Mouse (Mus musculus): ENCODE measurements around the gene Bcar3. TPM values are rescaled to one million over a fixed set of nuclear protein-coding genes. Genes with fewer than 3 reads are reported as not detected.

The Bcar3 gene
- polyA plus RNA-seq, 1 experiment from 2014 or later = 14.9 TPM

DNA sequence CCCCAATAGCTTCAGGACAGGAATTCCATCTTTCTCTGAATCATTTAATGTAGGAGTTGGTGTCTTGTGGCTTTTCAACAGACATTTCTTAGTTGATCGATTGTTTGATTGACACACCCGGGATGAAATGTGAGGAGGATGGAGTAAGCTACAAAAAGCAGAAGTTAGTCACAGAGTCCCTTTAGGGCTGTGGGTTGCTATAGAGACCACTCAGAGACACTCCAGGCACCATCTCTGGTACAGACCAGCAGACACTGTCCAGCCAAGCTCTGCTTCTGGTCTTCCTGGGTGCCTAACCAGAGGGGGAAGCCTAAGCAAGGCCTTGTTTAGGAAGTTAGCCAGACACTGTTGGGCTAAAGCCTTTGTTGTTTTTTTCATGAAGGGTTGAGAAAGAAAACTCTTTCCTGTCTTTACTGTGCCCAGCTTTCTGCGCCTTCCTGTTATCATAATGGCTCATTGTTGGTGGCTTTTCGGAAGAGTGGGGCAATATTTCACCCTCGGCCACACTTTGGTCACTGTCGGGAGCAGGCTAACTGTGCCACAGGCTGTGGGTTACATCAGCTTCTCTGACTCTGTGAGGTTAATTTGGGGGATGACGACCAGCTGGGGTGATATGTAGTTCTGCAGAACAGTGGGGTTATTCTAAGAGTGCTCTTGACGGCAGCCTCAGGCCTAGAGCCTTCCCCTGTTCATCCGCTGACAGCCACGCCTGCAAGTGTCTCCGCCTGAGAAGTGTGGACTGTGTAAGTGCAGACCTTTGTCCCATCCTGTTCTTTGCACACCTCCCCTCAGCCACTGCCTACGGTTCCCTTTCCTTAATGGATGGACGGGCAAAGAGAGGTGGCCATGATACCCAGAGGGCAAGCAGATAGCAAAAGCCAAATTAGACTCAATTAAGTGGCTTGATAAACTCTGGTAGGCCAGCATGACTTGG is 46.5 kb downstream of the Bcar3 start:
- H3K27me3 ChIP-seq (ENCODE audit: control insufficient read depth, insufficient read depth, low read length) = no peaks in the 10 kb centered on the region
- H3K4me3 ChIP-seq (ENCODE audit: low read depth, low read length) = no peak overlapping the region
- H3K9ac ChIP-seq (ENCODE audit: low read length) = no peak overlapping the region
- no peaks in the 10 kb centered on the region for H3K4me1 ChIP-seq (ENCODE audit: control insufficient read depth, insufficient read depth, low read length)
- H3K4me2 ChIP-seq (ENCODE audit: low read depth) = no peak overlapping the region
- no peaks in the 10 kb centered on the region for H3K9me3 ChIP-seq (ENCODE audit: control insufficient read depth, low read length)
- 71% methylated on average over 13 of the region's 13 CpGs for WGBS
- no peaks in the 10 kb centered on the region for H3K36me3 ChIP-seq (ENCODE audit: control insufficient read depth, insufficient read depth, low read length)
- ATAC-seq (ENCODE audit: insufficient read depth, low FRiP score, low TSS enrichment) = no peak
- no peak overlapping the region for H3K27ac ChIP-seq (ENCODE audit: low read depth, low read length)
- no peak for DNase-seq (ENCODE audit: low spot score)

- no peaks in the 10 kb centered on the region for H3K4me1 ChIP-seq (ENCODE audit: control insufficient read depth, insufficient read depth, low read length)
- no peaks in the 10 kb centered on the region for H3K36me3 ChIP-seq (ENCODE audit: control insufficient read depth, insufficient read depth, low read length)
- no peak overlapping the region for H3K27ac ChIP-seq (ENCODE audit: low read depth, low read length)
- no peak for ATAC-seq (ENCODE audit: insufficient read depth, low FRiP score, low TSS enrichment)
- H3K4me2 ChIP-seq (ENCODE audit: low read depth) = no peak overlapping the region
- DNase-seq (ENCODE audit: low spot score) = no peak
- 59% methylated on average over 9 of the region's 9 CpGs for WGBS
- H3K4me3 ChIP-seq (ENCODE audit: low read depth, low read length) = no peak overlapping the region
- no peak overlapping the region for H3K9ac ChIP-seq (ENCODE audit: low read length)
- no peaks in the 10 kb centered on the region for H3K27me3 ChIP-seq (ENCODE audit: control insufficient read depth, insufficient read depth, low read length)
- H3K9me3 ChIP-seq (ENCODE audit: control insufficient read depth, low read length) = no peaks in the 10 kb centered on the region
Observed at GRCm38 (mm10) chr3:122343437-122343853, 49.5 kb downstream of the Bcar3 start.

- Histone ChIP-seq H3K36me3 (ENCODE audit: control insufficient read depth, insufficient read depth, low read length) (no peaks in the 10 kb centered on the region), H3K4me2 (ENCODE audit: low read depth) (no peak overlapping the region), H3K27me3 (ENCODE audit: control insufficient read depth, insufficient read depth, low read length) (no peaks in the 10 kb centered on the region), H3K27ac (ENCODE audit: low read depth, low read length) (no peak overlapping the region), H3K4me1 (ENCODE audit: control insufficient read depth, insufficient read depth, low read length) (no peaks in the 10 kb centered on the region), H3K4me3 (ENCODE audit: low read depth, low read length) (no peak overlapping the region), H3K9me3 (ENCODE audit: control insufficient read depth, low read length) (no peaks in the 10 kb centered on the region), H3K9ac (ENCODE audit: low read length) (no peak overlapping the region)
- no peak for ATAC-seq (ENCODE audit: insufficient read depth, low FRiP score, low TSS enrichment)
- no peak for DNase-seq (ENCODE audit: low spot score)
- WGBS = 87% methylated on average over 5 of the region's 5 CpGs
Observed at GRCm38 (mm10) chr3:122344350-122344749, 50.4 kb downstream of the Bcar3 start.

GRCm38 (mm10) chr3:122345977-122346472 is 52.1 kb downstream of the Bcar3 start:
- no peaks in the 10 kb centered on the region for H3K36me3 ChIP-seq (ENCODE audit: control insufficient read depth, insufficient read depth, low read length)
- ATAC-seq (ENCODE audit: insufficient read depth, low FRiP score, low TSS enrichment) (no peak), DNase-seq (ENCODE audit: low spot score) (no peak)
- no peak overlapping the region for H3K4me3 ChIP-seq (ENCODE audit: low read depth, low read length)
- WGBS = 95% methylated on average over 1 of the region's 1 CpGs
- H3K4me1 ChIP-seq (ENCODE audit: control insufficient read depth, insufficient read depth, low read length) = no peaks in the 10 kb centered on the region
- no peak overlapping the region for H3K9ac ChIP-seq (ENCODE audit: low read length)
- no peaks in the 10 kb centered on the region for H3K9me3 ChIP-seq (ENCODE audit: control insufficient read depth, low read length)
- H3K4me2 ChIP-seq (ENCODE audit: low read depth) = no peak overlapping the region
- no peaks in the 10 kb centered on the region for H3K27me3 ChIP-seq (ENCODE audit: control insufficient read depth, insufficient read depth, low read length)
- no peak overlapping the region for H3K27ac ChIP-seq (ENCODE audit: low read depth, low read length)

DNA sequence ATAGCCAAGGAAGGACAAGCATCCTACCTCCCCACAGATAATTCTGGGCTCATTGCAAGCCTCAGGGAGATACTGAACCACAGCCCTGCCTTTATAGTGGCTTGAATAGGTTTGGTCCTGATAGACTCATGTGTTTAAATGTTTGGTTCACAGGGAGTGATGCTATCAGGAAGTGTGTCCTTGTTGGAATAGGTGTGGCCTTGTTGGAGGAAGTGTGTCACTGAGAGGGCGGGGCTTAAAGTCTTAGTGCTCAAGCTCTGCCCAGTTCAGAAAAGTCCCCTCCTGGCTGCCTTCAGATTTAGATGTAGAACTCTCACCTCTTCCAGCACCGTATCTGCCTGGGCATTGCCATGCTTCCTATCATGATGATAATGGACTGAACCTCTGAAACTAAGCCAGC is 52.7 kb downstream of the Bcar3 start:
- no peak for ATAC-seq (ENCODE audit: insufficient read depth, low FRiP score, low TSS enrichment)
- no peaks in the 10 kb centered on the region for H3K4me1 ChIP-seq (ENCODE audit: control insufficient read depth, insufficient read depth, low read length)
- no peak overlapping the region for H3K4me2 ChIP-seq (ENCODE audit: low read depth)
- no peaks in the 10 kb centered on the region for H3K27me3 ChIP-seq (ENCODE audit: control insufficient read depth, insufficient read depth, low read length)
- DNase-seq (ENCODE audit: low spot score) = no peak
- no peak overlapping the region for H3K27ac ChIP-seq (ENCODE audit: low read depth, low read length)
- no peak overlapping the region for H3K9ac ChIP-seq (ENCODE audit: low read length)
- H3K36me3 ChIP-seq (ENCODE audit: control insufficient read depth, insufficient read depth, low read length) = no peaks in the 10 kb centered on the region
- no peaks in the 10 kb centered on the region for H3K9me3 ChIP-seq (ENCODE audit: control insufficient read depth, low read length)
- 90% methylated on average over 2 of the region's 2 CpGs for WGBS
- no peak overlapping the region for H3K4me3 ChIP-seq (ENCODE audit: low read depth, low read length)

DNA sequence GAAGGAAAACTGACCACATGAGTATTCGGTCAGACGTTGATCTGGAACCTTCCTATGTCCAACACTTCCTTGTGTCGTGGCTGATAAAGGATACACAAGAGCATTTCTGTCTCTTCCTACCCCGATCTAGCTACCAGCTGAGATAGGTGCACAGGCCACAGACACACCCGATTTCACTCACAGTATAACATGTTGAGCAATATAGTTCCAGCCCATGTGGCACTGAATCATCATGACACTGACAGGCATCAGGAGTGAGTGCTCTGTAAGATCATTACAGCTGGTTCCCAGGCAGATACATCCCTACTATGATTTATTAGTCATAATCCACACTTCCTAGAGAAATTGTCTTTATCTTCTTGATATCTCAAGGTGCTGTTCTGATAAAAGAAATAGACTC is 54.7 kb downstream of the Bcar3 start:
- H3K9me3 ChIP-seq (ENCODE audit: control insufficient read depth, low read length) = no peaks in the 10 kb centered on the region
- H3K27me3 ChIP-seq (ENCODE audit: control insufficient read depth, insufficient read depth, low read length) = no peaks in the 10 kb centered on the region
- no peak overlapping the region for H3K4me3 ChIP-seq (ENCODE audit: low read depth, low read length)
- H3K36me3 ChIP-seq (ENCODE audit: control insufficient read depth, insufficient read depth, low read length) = no peaks in the 10 kb centered on the region
- DNase-seq (ENCODE audit: low spot score) (no peak), ATAC-seq (ENCODE audit: insufficient read depth, low FRiP score, low TSS enrichment) (no peak)
- H3K4me2 ChIP-seq (ENCODE audit: low read depth) = no peak overlapping the region
- no peak overlapping the region for H3K9ac ChIP-seq (ENCODE audit: low read length)
- no peak overlapping the region for H3K27ac ChIP-seq (ENCODE audit: low read depth, low read length)
- H3K4me1 ChIP-seq (ENCODE audit: control insufficient read depth, insufficient read depth, low read length) = no peaks in the 10 kb centered on the region
- 90% methylated on average over 5 of the region's 5 CpGs for WGBS

DNA sequence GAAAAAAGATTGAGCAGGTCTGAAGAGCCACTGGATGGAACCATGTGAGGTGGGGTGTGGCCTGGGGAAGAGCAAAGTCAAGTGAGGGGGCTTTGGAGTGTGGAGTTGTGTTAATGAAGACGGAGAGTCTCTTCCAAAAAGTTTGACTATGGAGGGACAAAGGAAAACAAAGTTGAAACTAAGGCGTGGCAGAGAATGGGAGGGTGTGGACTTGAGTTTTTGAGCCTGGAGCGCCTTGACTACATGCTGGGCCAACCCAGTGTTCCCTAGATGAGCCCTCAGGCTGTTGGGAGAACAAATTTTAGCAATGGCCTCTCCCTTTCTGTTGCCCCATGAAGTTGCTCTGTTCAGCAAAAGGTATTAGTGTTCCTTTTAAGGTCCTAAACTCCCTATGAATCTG is 58.9 kb downstream of the Bcar3 start:
- H3K4me2 ChIP-seq (ENCODE audit: low read depth) = no peak overlapping the region
- H3K9ac ChIP-seq (ENCODE audit: low read length) = no peak overlapping the region
- H3K27me3 ChIP-seq (ENCODE audit: control insufficient read depth, insufficient read depth, low read length) = no peaks in the 10 kb centered on the region
- no peak overlapping the region for H3K4me3 ChIP-seq (ENCODE audit: low read depth, low read length)
- WGBS = 93% methylated on average over 3 of the region's 3 CpGs
- H3K9me3 ChIP-seq (ENCODE audit: control insufficient read depth, low read length) = no peaks in the 10 kb centered on the region
- no peaks in the 10 kb centered on the region for H3K36me3 ChIP-seq (ENCODE audit: control insufficient read depth, insufficient read depth, low read length)
- H3K4me1 ChIP-seq (ENCODE audit: control insufficient read depth, insufficient read depth, low read length) = no peaks in the 10 kb centered on the region
- no peak for DNase-seq (ENCODE audit: low spot score)
- ATAC-seq (ENCODE audit: insufficient read depth, low FRiP score, low TSS enrichment) = no peak
- H3K27ac ChIP-seq (ENCODE audit: low read depth, low read length) = no peak overlapping the region

DNA sequence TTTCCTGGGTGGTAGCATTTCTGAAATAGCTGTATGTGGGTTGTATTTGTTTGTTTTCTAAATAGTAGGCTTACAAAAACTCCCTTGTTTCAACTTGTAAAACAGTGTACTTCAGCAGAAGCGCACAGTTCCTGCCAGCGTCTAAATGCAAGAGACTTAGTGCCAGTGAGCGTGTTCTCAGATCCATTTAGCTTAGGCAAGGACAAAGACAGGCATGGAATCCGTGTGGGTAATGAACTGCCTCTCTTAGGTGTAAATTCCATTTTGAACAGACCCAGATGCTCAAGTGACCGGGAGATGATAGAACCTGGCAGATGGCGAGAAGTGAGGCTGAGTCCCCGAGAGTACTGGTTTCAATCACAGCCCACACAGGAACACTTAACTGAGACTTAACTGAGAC is 65.5 kb downstream of the Bcar3 start:
- ATAC-seq (ENCODE audit: insufficient read depth, low FRiP score, low TSS enrichment) (no peak), DNase-seq (ENCODE audit: low spot score) (no peak)
- Histone ChIP-seq H3K9ac (ENCODE audit: low read length) (no peak overlapping the region), H3K4me3 (ENCODE audit: low read depth, low read length) (no peak overlapping the region), H3K27me3 (ENCODE audit: control insufficient read depth, insufficient read depth, low read length) (no peaks in the 10 kb centered on the region), H3K9me3 (ENCODE audit: control insufficient read depth, low read length) (no peaks in the 10 kb centered on the region), H3K4me1 (ENCODE audit: control insufficient read depth, insufficient read depth, low read length) (peaks cover 6% of the 10 kb centered on the region; the same call in 1 of the 2 replicates), H3K4me2 (ENCODE audit: low read depth) (no peak overlapping the region), H3K36me3 (ENCODE audit: control insufficient read depth, insufficient read depth, low read length) (no peaks in the 10 kb centered on the region), H3K27ac (ENCODE audit: low read depth, low read length) (no peak overlapping the region)
- WGBS = 81% methylated on average over 7 of the region's 7 CpGs

DNA sequence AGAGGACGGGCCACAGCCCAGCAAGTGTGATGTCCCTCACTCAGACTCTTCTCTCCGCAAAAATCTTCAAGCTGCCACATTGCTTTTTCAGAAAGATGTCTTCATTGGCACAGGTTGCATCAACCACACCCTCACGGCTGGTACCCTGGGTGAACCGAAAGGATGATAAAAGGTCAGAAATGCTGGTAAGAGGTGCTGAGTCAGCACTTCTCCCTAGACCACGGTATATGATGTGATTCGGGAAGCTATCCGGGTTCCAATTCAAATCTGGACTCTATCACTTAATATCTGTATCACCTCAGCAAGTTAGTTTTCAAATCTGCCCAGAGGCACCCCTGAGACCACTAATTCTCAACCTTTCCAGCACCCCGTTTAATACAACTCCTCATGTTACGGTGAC is 66.0 kb downstream of the Bcar3 start:
- no peak overlapping the region for H3K4me2 ChIP-seq (ENCODE audit: low read depth)
- no peak overlapping the region for H3K9ac ChIP-seq (ENCODE audit: low read length)
- ATAC-seq (ENCODE audit: insufficient read depth, low FRiP score, low TSS enrichment) (no peak), DNase-seq (ENCODE audit: low spot score) (no peak)
- no peaks in the 10 kb centered on the region for H3K36me3 ChIP-seq (ENCODE audit: control insufficient read depth, insufficient read depth, low read length)
- H3K27ac ChIP-seq (ENCODE audit: low read depth, low read length) = no peak overlapping the region
- H3K27me3 ChIP-seq (ENCODE audit: control insufficient read depth, insufficient read depth, low read length) = no peaks in the 10 kb centered on the region
- peaks cover 7% of the 10 kb centered on the region; the same call in 1 of the 2 replicates for H3K4me1 ChIP-seq (ENCODE audit: control insufficient read depth, insufficient read depth, low read length)
- H3K9me3 ChIP-seq (ENCODE audit: control insufficient read depth, low read length) = no peaks in the 10 kb centered on the region
- WGBS = 94% methylated on average over 9 of the region's 9 CpGs
- H3K4me3 ChIP-seq (ENCODE audit: low read depth, low read length) = no peak overlapping the region

Data from neural tube, embryonic 11.5 days (tissue).